Mouse (Mus musculus): ENCODE results near the gene Fmnl2. TPM values are rescaled to one million over a fixed set of nuclear protein-coding genes. Genes with fewer than 3 reads are reported as not detected.

The Fmnl2 gene
- polyA plus RNA-seq, 2 experiments from 2014 or later, result 0.36 to 0.49 TPM

- no peak for ATAC-seq
These were observed 271.4 kb downstream of the Fmnl2 start for GRCm38 (mm10) chr2:53129070-53129469.

- ATAC-seq, result no peak
These were observed 273.9 kb downstream of the Fmnl2 start for GRCm38 (mm10) chr2:53131567-53131966.

GRCm38 (mm10) chr2:53146852-53147251 lies 289.2 kb downstream of the Fmnl2 start:
- no peak for ATAC-seq

- no peak for ATAC-seq
These were observed 316.3 kb downstream of the Fmnl2 start for GRCm38 (mm10) chr2:53173966-53174365.

- ATAC-seq, result peak; percentile 54
These were observed 321.3 kb downstream of the Fmnl2 start for GRCm38 (mm10) chr2:53178966-53179365.

GRCm38 (mm10) chr2:53179876-53180275 lies 322.2 kb downstream of the Fmnl2 start:
- ATAC-seq, result no peak

Other genes with a start within 250 kb of the Fmnl2 start
- under 1 TPM; 0.28 to 0.42 TPM for gene Cacnb4, start 181.0 kb upstream of the Fmnl2 start, polyA plus RNA-seq (2017; shearing (Covaris generic))
- 10 to 100 TPM; 39.3 to 47.8 TPM for gene Stam2, start 115.6 kb upstream of the Fmnl2 start, polyA plus RNA-seq (2017; shearing (Covaris generic))

Data from CD4-positive, CD25-positive, alpha-beta regulatory T cell, adult 4 months (primary cell).